Mouse (Mus musculus) forebrain, embryonic 16.5 days (tissue): ENCODE measurements around the gene Trmu. TPM values are rescaled to one million over a fixed set of nuclear protein-coding genes. Genes with fewer than 3 reads are reported as not detected.

ENCODE experiments used
- ATAC-seq: fragments of 200-750 bp; cut with Nextera tagmentation; 2 replicates; pipeline ENCODE4 v1.8.0; 2017; ENCODE audit warnings: mild to moderate bottlenecking, moderate library complexity
- H3K27ac ChIP-seq: fragments of 300-500 bp; sonication (generic); 2 replicates; pipeline ENCODE4 v1.5.1; 2014; ENCODE audit warnings: low read length, control low read depth
- H3K27me3 ChIP-seq: fragments of 300-500 bp; sonication (generic); replicated peaks from 2 replicates; pipeline ENCODE4 v1.6.1; 2014; ENCODE audit warnings: low read length; ENCODE audit not compliant: control insufficient read depth, insufficient read depth
- H3K36me3 ChIP-seq: fragments of 300-500 bp; sonication (generic); 2 replicates; pipeline ENCODE4 v1.6.1; 2014; ENCODE audit not compliant: control insufficient read depth, insufficient read depth
- H3K4me1 ChIP-seq: fragments of 300-500 bp; sonication (generic); replicated peaks from 2 replicates; pipeline ENCODE4 v1.6.1; 2014; ENCODE audit warnings: low read length; ENCODE audit not compliant: control insufficient read depth, insufficient read depth
- H3K4me2 ChIP-seq: fragments of 300-500 bp; sonication (generic); 2 replicates; pipeline ENCODE4 v1.6.1; 2014; ENCODE audit warnings: mild to moderate bottlenecking, low read length, control low read depth
- H3K4me3 ChIP-seq: fragments of 300-500 bp; sonication (generic); replicated peaks from 2 replicates; pipeline ENCODE4 v1.5.1; 2014; ENCODE audit warnings: mild to moderate bottlenecking, low read length, control low read depth
- H3K9ac ChIP-seq: fragments of 300-500 bp; sonication (generic); replicated peaks from 2 replicates; pipeline ENCODE4 v1.6.1; 2014; ENCODE audit warnings: low read depth, low read length, control low read depth
- H3K9me3 ChIP-seq: fragments of 300-500 bp; sonication (generic); 2 replicates; pipeline ENCODE4 v1.6.1; 2016; ENCODE audit warnings: low read length; ENCODE audit not compliant: control insufficient read depth
- WGBS: fragments of 180-500 bp; shearing (Covaris S2); extraction: QIAGEN DNeasy Blood & Tissue Kit; methylation state at CpG from one replicate; pipeline ENCODE4 v1.1.7; 2014; 5-methylcytosine and 5-hydroxymethylcytosine counted together
- polyA plus RNA-seq: library from polyadenylated mRNA; unstranded; fragments of >200 nt; fragmentation: Nextera tagmentation; extraction: Ambion mirVana; gene quantifications from 2 replicates; pipeline ENCODE4 v1.2.1, GENCODE M21; 2015

Gene Trmu
- polyA plus RNA-seq, 1 experiment from 2014 or later, result 59.1 TPM

GRCm38 (mm10) chr15:85935627-85936049 lies 56.5 kb downstream of the Trmu start:
- Histone ChIP-seq H3K4me2 (no peak overlapping the region), H3K4me1 (no peaks in the 10 kb centered on the region), H3K36me3 (no peaks in the 10 kb centered on the region), H3K4me3 (no peak overlapping the region), H3K9me3 (no peaks in the 10 kb centered on the region), H3K27ac (no peak overlapping the region), H3K27me3 (no peaks in the 10 kb centered on the region), H3K9ac (no peak overlapping the region)
- ATAC-seq, result no peak
- 35% methylated on average over 5 of the region's 5 CpGs for WGBS

Other genes with a start within 250 kb of the Trmu start
- gene Ppara, start 144.3 kb upstream of the Trmu start, polyA plus RNA-seq, result 0.90 and 1.6 TPM in 2 replicates
- gene Cdpf1, start 67.6 kb upstream of the Trmu start, polyA plus RNA-seq, result 24.1 and 27.8 TPM in 2 replicates
- 0.04 TPM in 2 replicates for gene Pkdrej, start 57.6 kb upstream of the Trmu start, polyA plus RNA-seq
- gene Ttc38, start 47.0 kb upstream of the Trmu start, polyA plus RNA-seq, result 3.6 and 4.2 TPM in 2 replicates
- gene Gtse1, start 19.6 kb upstream of the Trmu start, polyA plus RNA-seq, result 12.7 and 15.4 TPM in 2 replicates
- 4.6 and 5.6 TPM in 2 replicates for gene Celsr1, start 154.5 kb downstream of the Trmu start, polyA plus RNA-seq
- 56.8 and 57.8 TPM in 2 replicates for gene Gramd4, start 178.4 kb downstream of the Trmu start, polyA plus RNA-seq